ENCODE assay signal across 24 mouse cellular contexts in genomic region chr2:84066151-84066693, GRCm38 (mm10).
"Had no signal": no experiment of that assay in that cellular context is flagged by ENCODE, and none has a peak within 500 bp of the region (broad histone marks: within the 10 kb centered on the region; RNA-seq: fewer than 3 reads in every experiment).

No protein-coding gene starts in this region.

- H3K36me3 ChIP-seq: limb, embryonic 10.5 days; limb, embryonic 13.5 days; liver, embryonic 12.5 days; liver, embryonic 15.5 days; midbrain, embryonic 10.5 days; midbrain, embryonic 15.5 days; neural tube, embryonic 12.5 days; neural tube, embryonic 15.5 days had no signal

- H3K9ac ChIP-seq: limb, embryonic 13.5 days; liver, embryonic 12.5 days; liver, embryonic 15.5 days; lung, embryonic 14.5 days; midbrain, embryonic 15.5 days; neural tube, embryonic 12.5 days; neural tube, embryonic 15.5 days had no signal

- H3K27me3 ChIP-seq: limb, embryonic 13.5 days; liver, embryonic 12.5 days; liver, embryonic 15.5 days; megakaryocyte, embryonic 14.5 days; midbrain, embryonic 15.5 days; neural tube, embryonic 12.5 days; neural tube, embryonic 15.5 days had no signal

- H3K9me3 ChIP-seq: limb, embryonic 10.5 days; limb, embryonic 13.5 days; liver, embryonic 12.5 days; liver, embryonic 15.5 days; megakaryocyte, embryonic 14.5 days; midbrain, embryonic 10.5 days; midbrain, embryonic 15.5 days; neural tube, embryonic 12.5 days; neural tube, embryonic 15.5 days had no signal

- H3K4me1 ChIP-seq: limb, embryonic 10.5 days; limb, embryonic 13.5 days; liver, embryonic 12.5 days; liver, embryonic 15.5 days; midbrain, embryonic 10.5 days; midbrain, embryonic 15.5 days; neural tube, embryonic 12.5 days; neural tube, embryonic 15.5 days had no signal

- H3K4me2 ChIP-seq: limb, embryonic 13.5 days; liver, embryonic 12.5 days; liver, embryonic 15.5 days; lung, embryonic 14.5 days; midbrain, embryonic 15.5 days; neural tube, embryonic 12.5 days; neural tube, embryonic 15.5 days had no signal

- DNase-seq: kidney, adult 2 months; kidney, postnatal 25 days; layer of hippocampus, adult 9-11 months; liver; lung, embryonic 14.5 days; lung, postnatal 14 days; right cerebral cortex, adult 18-20 months; right cerebral cortex, postnatal 14 days; right cerebral cortex, postnatal 4 days; thymus, adult 2 months; thymus, postnatal 14 days; thymus, postnatal 4 days had no signal

- ATAC-seq: midbrain, embryonic 15.5 days had no signal

- H3K4me3 ChIP-seq: layer of hippocampus, adult 2 months; limb, embryonic 10.5 days; limb, embryonic 13.5 days; liver, embryonic 12.5 days; liver, embryonic 15.5 days; megakaryocyte, embryonic 14.5 days; midbrain, embryonic 10.5 days; midbrain, embryonic 15.5 days; neural tube, embryonic 12.5 days; neural tube, embryonic 15.5 days had no signal

- H3K27ac ChIP-seq: kidney, postnatal 0 days; layer of hippocampus, adult 2 months; limb, embryonic 10.5 days; limb, embryonic 13.5 days; liver, embryonic 12.5 days; midbrain, embryonic 10.5 days; midbrain, embryonic 15.5 days; neural tube, embryonic 12.5 days; neural tube, embryonic 15.5 days; stomach, postnatal 0 days had no signal
